Mouse (Mus musculus) lung, embryonic 14.5 days (tissue): ENCODE measurements around the gene Tmem135. TPM values are rescaled to one million over a fixed set of nuclear protein-coding genes. Genes with fewer than 3 reads are reported as not detected.

ENCODE experiments used
- ATAC-seq: fragments of 200-750 bp; cut with Nextera tagmentation; 2 replicates; pipeline ENCODE4 v1.8.0; 2017; ENCODE audit warnings: mild to moderate bottlenecking, moderate TSS enrichment, moderate library complexity; ENCODE audit not compliant: insufficient read depth
- DNase-seq: peaks from one replicate; pipeline ENCODE4 v3.0.0-alpha.2; 2015
- H3K27ac ChIP-seq: fragments of 300-500 bp; sonication (generic); 2 replicates; pipeline ENCODE4 v1.5.1; 2014; ENCODE audit warnings: low read depth, mild to moderate bottlenecking, moderate library complexity
- H3K27me3 ChIP-seq: fragments of 300-500 bp; sonication (generic); 2 replicates; pipeline ENCODE4 v1.6.1; 2014; ENCODE audit warnings: low read length, control low read depth; ENCODE audit not compliant: insufficient read depth
- H3K36me3 ChIP-seq: fragments of 300-500 bp; sonication (generic); 2 replicates; pipeline ENCODE4 v1.6.1; 2014; ENCODE audit warnings: control low read depth; ENCODE audit not compliant: insufficient read depth
- H3K4me1 ChIP-seq: fragments of 300-500 bp; sonication (generic); 2 replicates; pipeline ENCODE4 v1.6.1; 2014; ENCODE audit warnings: antibody characterized with exemption, control low read depth; ENCODE audit not compliant: insufficient read depth
- H3K4me2 ChIP-seq: fragments of 300-500 bp; sonication (generic); 2 replicates; pipeline ENCODE4 v1.6.1; 2014; ENCODE audit warnings: mild to moderate bottlenecking
- H3K4me3 ChIP-seq: fragments of 300-500 bp; sonication (generic); 2 replicates; pipeline ENCODE4 v1.5.1; 2014; ENCODE audit warnings: low read depth, low read length
- H3K9ac ChIP-seq: fragments of 300-500 bp; sonication (generic); 2 replicates; pipeline ENCODE4 v1.6.1; 2014
- H3K9me3 ChIP-seq: fragments of 300-500 bp; sonication (generic); 2 replicates; pipeline ENCODE4 v1.6.1; 2016; ENCODE audit warnings: low read depth, low read length, control low read depth
- CTCF ChIP-seq: IDR thresholded peaks from 2 replicates; pipeline ENCODE4 v1.5.1; 2016; ENCODE audit warnings: antibody characterized with exemption, low read depth
- WGBS: fragments of 180-500 bp; shearing (Covaris S2); extraction: QIAGEN DNeasy Blood & Tissue Kit; methylation state at CpG from one replicate; pipeline ENCODE4 v1.1.7; 2014; 5-methylcytosine and 5-hydroxymethylcytosine counted together
- microRNA-seq: library from miRNA; unstranded; fragments of <30 nt; microRNA quantifications from one replicate; pipeline ENCODE4, GENCODE M21; 2016; ENCODE audit warnings: borderline number of aligned reads
- polyA plus RNA-seq: library from polyadenylated mRNA; unstranded; fragments of >200 nt; fragmentation: Nextera tagmentation; extraction: Ambion mirVana; gene quantifications from 2 replicates; pipeline ENCODE4 v1.2.1, GENCODE M21; 2014

Tmem135 gene
- polyA plus RNA-seq, 1 experiment from 2014 or later, result 22.9 TPM

DNA sequence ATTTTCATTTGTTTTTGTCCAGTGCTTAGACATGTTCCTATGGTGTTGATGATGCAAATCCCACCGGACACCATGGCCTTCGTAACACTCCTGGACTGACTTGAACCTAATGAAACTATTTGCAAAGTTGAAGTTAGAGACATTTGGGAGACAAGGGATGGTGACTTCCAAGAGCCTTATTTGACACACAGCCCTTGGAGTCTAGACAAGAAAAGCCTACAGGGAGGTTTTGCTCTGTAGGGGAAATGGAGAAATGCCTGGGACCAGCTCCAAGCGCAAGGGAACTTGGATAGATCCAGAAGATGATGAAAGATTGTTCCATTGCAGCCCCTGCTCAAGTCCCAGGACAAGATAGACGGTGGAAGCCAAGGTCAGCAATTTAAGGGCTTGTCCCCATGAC, 304.3 kb downstream of the Tmem135 start:
- no peak overlapping the region for H3K9ac ChIP-seq
- no peak for DNase-seq
- no peak overlapping the region for H3K27ac ChIP-seq
- no peak for TF ChIP-seq CTCF
- H3K4me2 ChIP-seq, result no peak overlapping the region
- no peaks in the 10 kb centered on the region for H3K36me3 ChIP-seq
- no peaks in the 10 kb centered on the region for H3K4me1 ChIP-seq
- no peak for ATAC-seq
- no peak overlapping the region for H3K4me3 ChIP-seq
- 85% methylated on average over 4 of the region's 4 CpGs for WGBS
- no peaks in the 10 kb centered on the region for H3K9me3 ChIP-seq
- no peaks in the 10 kb centered on the region for H3K27me3 ChIP-seq

Small RNA genes within 50 kb of the gene (microRNA-seq; reads per million reads assigned to microRNA genes)
- gene Gm22171 (not detected), gene Gm24659 (not detected)

Other genes with a start within 250 kb of the Tmem135 start
- 17.1 and 17.3 TPM in 2 replicates for gene Fzd4, start 133 bp upstream of the Tmem135 start, polyA plus RNA-seq
- gene Prss23, start 123.0 kb upstream of the Tmem135 start, polyA plus RNA-seq, result 37.0 and 41.6 TPM in 2 replicates
- gene Me3, start 228.2 kb upstream of the Tmem135 start, polyA plus RNA-seq, result 0.84 and 1.0 TPM in 2 replicates